Mouse (Mus musculus): ENCODE results near the gene Amigo3. TPM values are rescaled to one million over a fixed set of nuclear protein-coding genes. Genes with fewer than 3 reads are reported as not detected.

The Amigo3 gene
- polyA plus RNA-seq, 1 experiment from 2014 or later = 2.7 TPM

GRCm38 (mm10) chr9:108095949-108096712 is 43.2 kb downstream of the Amigo3 start:
- H3K36me3 ChIP-seq (ENCODE audit: control insufficient read depth, insufficient read depth, low read length) = no peaks in the 10 kb centered on the region
- H3K9ac ChIP-seq (ENCODE audit: low read length) = no peak overlapping the region
- 64% methylated on average over 10 of the region's 10 CpGs for WGBS
- ATAC-seq (replicated peaks; ENCODE audit: low FRiP score) (no peak), DNase-seq (ENCODE audit: low spot score) (no peak)
- no peaks in the 10 kb centered on the region for H3K27me3 ChIP-seq (ENCODE audit: control insufficient read depth, insufficient read depth, low read length)
- H3K27ac ChIP-seq (ENCODE audit: low read depth, low read length) = no peak overlapping the region
- peaks cover 8% of the 10 kb centered on the region; the same call in 1 of the 2 replicates for H3K4me1 ChIP-seq (replicated peaks; ENCODE audit: control insufficient read depth, insufficient read depth, low read length)
- no peaks in the 10 kb centered on the region for H3K9me3 ChIP-seq (ENCODE audit: control insufficient read depth, low read length)
- H3K4me3 ChIP-seq (ENCODE audit: low read depth, low read length) = no peak overlapping the region
- H3K4me2 ChIP-seq (ENCODE audit: low read depth, low read length, severe bottlenecking) = no peak overlapping the region

GRCm38 (mm10) chr9:108099619-108100018 is 46.7 kb downstream of the Amigo3 start:
- DNase-seq (ENCODE audit: low spot score) (no peak), ATAC-seq (replicated peaks; ENCODE audit: low FRiP score) (no peak)
- 84% methylated on average over 8 of the region's 8 CpGs for WGBS
- no peak overlapping the region for H3K27ac ChIP-seq (ENCODE audit: low read depth, low read length)
- H3K9ac ChIP-seq (ENCODE audit: low read length) = no peak overlapping the region
- no peaks in the 10 kb centered on the region for H3K9me3 ChIP-seq (ENCODE audit: control insufficient read depth, low read length)
- peaks cover 9% of the 10 kb centered on the region; the same call in 1 of the 2 replicates for H3K4me1 ChIP-seq (replicated peaks; ENCODE audit: control insufficient read depth, insufficient read depth, low read length)
- no peaks in the 10 kb centered on the region for H3K36me3 ChIP-seq (ENCODE audit: control insufficient read depth, insufficient read depth, low read length)
- H3K4me3 ChIP-seq (ENCODE audit: low read depth, low read length) = no peak overlapping the region
- no peak overlapping the region for H3K4me2 ChIP-seq (ENCODE audit: low read depth, low read length, severe bottlenecking)
- no peaks in the 10 kb centered on the region for H3K27me3 ChIP-seq (ENCODE audit: control insufficient read depth, insufficient read depth, low read length)

GRCm38 (mm10) chr9:108104766-108105548 is 52.0 kb downstream of the Amigo3 start:
- Histone ChIP-seq H3K4me2 (ENCODE audit: low read depth, low read length, severe bottlenecking) (peak overlapping the region; percentile 11; the same call in 1 of the 2 replicates), H3K27ac (ENCODE audit: low read depth, low read length) (no peak overlapping the region), H3K9me3 (ENCODE audit: control insufficient read depth, low read length) (no peaks in the 10 kb centered on the region), H3K4me3 (ENCODE audit: low read depth, low read length) (no peak overlapping the region), H3K36me3 (ENCODE audit: control insufficient read depth, insufficient read depth, low read length) (no peaks in the 10 kb centered on the region), H3K27me3 (ENCODE audit: control insufficient read depth, insufficient read depth, low read length) (no peaks in the 10 kb centered on the region), H3K9ac (ENCODE audit: low read length) (peak overlapping the region; percentile 39), H3K4me1 (replicated peaks; ENCODE audit: control insufficient read depth, insufficient read depth, low read length) (peaks cover 11% of the 10 kb centered on the region)
- no peak for DNase-seq (ENCODE audit: low spot score)
- WGBS = 36% methylated on average over 30 of the region's 31 CpGs
- 0 out of 2 replicates have a peak, but pooled peaks have one; percentile 44 for ATAC-seq (replicated peaks; ENCODE audit: low FRiP score)

Small RNA genes lying within 50 kb of the gene (microRNA-seq; reads per million reads assigned to microRNA genes)
- gene Gm47303 (ENCODE audit: insufficient number of aligned reads) (not detected), gene Mir7088 (ENCODE audit: insufficient number of aligned reads) (not detected)

Other genes with a start within 250 kb of the Amigo3 start
- 112 and 119 TPM in 2 replicates for gene Rbm6, start 179.9 kb upstream of the Amigo3 start, polyA plus RNA-seq (2014; fragmentation: Nextera tagmentation; extraction: Ambion mirVana)
- 14.7 and 14.9 TPM in 2 replicates for gene Mon1a, start 165.0 kb upstream of the Amigo3 start, polyA plus RNA-seq (2014; fragmentation: Nextera tagmentation; extraction: Ambion mirVana)
- gene Mst1r, start 146.3 kb upstream of the Amigo3 start, polyA plus RNA-seq (2014; fragmentation: Nextera tagmentation; extraction: Ambion mirVana) = 0.36 and 0.43 TPM in 2 replicates
- gene Actl11, start 124.7 kb upstream of the Amigo3 start, polyA plus RNA-seq (2014; fragmentation: Nextera tagmentation; extraction: Ambion mirVana) = not detected in 2 replicates
- 7.4 and 8.0 TPM in 2 replicates for gene Camkv, start 117.5 kb upstream of the Amigo3 start, polyA plus RNA-seq (2014; fragmentation: Nextera tagmentation; extraction: Ambion mirVana)
- gene Traip, start 103.0 kb upstream of the Amigo3 start, polyA plus RNA-seq (2014; fragmentation: Nextera tagmentation; extraction: Ambion mirVana) = 38.2 and 39.7 TPM in 2 replicates
- 7.9 and 8.4 TPM in 2 replicates for gene Uba7, start 77.7 kb upstream of the Amigo3 start, polyA plus RNA-seq (2014; fragmentation: Nextera tagmentation; extraction: Ambion mirVana)
- gene Gm20661, start 70.1 kb upstream of the Amigo3 start, polyA plus RNA-seq (2014; fragmentation: Nextera tagmentation; extraction: Ambion mirVana) = 1.0 and 1.7 TPM in 2 replicates
- gene Inka1, start 67.3 kb upstream of the Amigo3 start, polyA plus RNA-seq (2014; fragmentation: Nextera tagmentation; extraction: Ambion mirVana) = 22.8 and 26.5 TPM in 2 replicates
- gene Cdhr4, start 60.7 kb upstream of the Amigo3 start, polyA plus RNA-seq (2014; fragmentation: Nextera tagmentation; extraction: Ambion mirVana) = 1.9 and 3.4 TPM in 2 replicates
- gene Gm20662, start 56.8 kb upstream of the Amigo3 start, polyA plus RNA-seq (2014; fragmentation: Nextera tagmentation; extraction: Ambion mirVana) = 0.39 and 1.1 TPM in 2 replicates
- 41.1 and 43.3 TPM in 2 replicates for gene Ip6k1, start 50.7 kb upstream of the Amigo3 start, polyA plus RNA-seq (2014; fragmentation: Nextera tagmentation; extraction: Ambion mirVana)
- 19.9 and 20.7 TPM in 2 replicates for gene Gmppb, start 3.9 kb upstream of the Amigo3 start, polyA plus RNA-seq (2014; fragmentation: Nextera tagmentation; extraction: Ambion mirVana)
- 0.28 and 0.56 TPM in 2 replicates for gene Mst1, start 27.3 kb downstream of the Amigo3 start, polyA plus RNA-seq (2014; fragmentation: Nextera tagmentation; extraction: Ambion mirVana)
- gene Rnf123, start 30.2 kb downstream of the Amigo3 start, polyA plus RNA-seq (2014; fragmentation: Nextera tagmentation; extraction: Ambion mirVana) = 34.7 and 37.0 TPM in 2 replicates
- 53.3 and 61.5 TPM in 2 replicates for gene Apeh, start 41.4 kb downstream of the Amigo3 start, polyA plus RNA-seq (2014; fragmentation: Nextera tagmentation; extraction: Ambion mirVana)
- 2.5 and 3.0 TPM in 2 replicates for gene Bsn, start 137.2 kb downstream of the Amigo3 start, polyA plus RNA-seq (2014; fragmentation: Nextera tagmentation; extraction: Ambion mirVana)
- 77.1 and 82.0 TPM in 2 replicates for gene Dag1, start 210.8 kb downstream of the Amigo3 start, polyA plus RNA-seq (2014; fragmentation: Nextera tagmentation; extraction: Ambion mirVana)
- gene Nicn1, start 237.3 kb downstream of the Amigo3 start, polyA plus RNA-seq (2014; fragmentation: Nextera tagmentation; extraction: Ambion mirVana) = 46.8 and 61.8 TPM in 2 replicates
- 25.1 and 25.9 TPM in 2 replicates for gene Amt, start 243.7 kb downstream of the Amigo3 start, polyA plus RNA-seq (2014; fragmentation: Nextera tagmentation; extraction: Ambion mirVana)